Mouse (Mus musculus) myocyte (in vitro differentiated cells): ENCODE results near the gene Ttpal.

Experiments used
- POLR2A ChIP-seq: IDR thresholded peaks from one replicate; pipeline ENCODE4 v1.6.1; 2011; ENCODE audit warnings: low read depth, mild to moderate bottlenecking, control low read depth, moderate library complexity; ENCODE audit not compliant: insufficient read length
- USF1 ChIP-seq: IDR thresholded peaks from one replicate; pipeline ENCODE4 v1.6.1; 2011; ENCODE audit warnings: low read depth, mild to moderate bottlenecking, control low read depth, moderate library complexity

DNA sequence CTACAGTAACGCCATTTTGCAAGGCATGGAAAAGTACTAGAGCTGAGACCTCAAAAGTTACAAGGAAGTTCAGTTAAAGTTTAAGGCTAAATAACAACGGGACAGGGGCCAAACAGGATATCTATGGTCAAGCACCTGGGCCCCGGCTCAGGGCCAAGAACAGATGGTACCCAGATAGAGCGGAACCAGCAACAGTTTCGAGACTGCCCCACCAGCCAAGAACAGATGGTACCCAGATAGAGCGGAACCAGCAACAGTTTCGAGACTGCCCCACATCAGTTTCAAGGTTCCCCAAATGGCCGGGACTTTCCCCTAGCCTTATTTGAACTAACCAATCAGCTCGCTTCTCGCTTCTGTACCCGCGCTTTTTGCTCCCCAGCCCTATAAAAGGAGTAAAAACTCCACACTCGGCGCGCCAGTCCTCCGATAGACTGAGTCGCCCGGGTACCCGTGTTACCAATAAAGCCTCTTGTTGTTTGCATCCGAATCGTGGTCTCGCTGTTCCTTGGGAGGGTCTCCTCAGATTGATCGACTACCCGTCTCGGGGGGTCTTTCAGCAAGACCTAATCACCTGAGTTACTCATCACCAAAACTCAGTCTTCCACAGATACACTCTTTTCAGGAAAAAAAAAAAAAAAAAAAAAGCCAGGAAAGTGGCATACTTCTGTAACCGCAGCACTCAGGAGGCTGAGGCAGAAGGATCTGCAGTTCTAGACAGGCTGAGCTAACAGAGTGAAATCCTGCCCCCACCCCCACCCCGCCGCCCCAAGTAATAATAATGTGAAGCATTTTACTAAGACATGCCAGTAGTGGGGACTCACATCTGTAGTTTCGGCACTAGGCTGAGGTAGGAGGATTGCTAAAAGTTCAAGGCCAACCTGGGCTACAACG, 40.8 kb downstream of the Ttpal start:
- TF ChIP-seq USF1 (no peak), POLR2A (no peak)
